Mouse (Mus musculus): ENCODE data around the gene Dnaja3. TPM values are rescaled to one million over a fixed set of nuclear protein-coding genes. Genes with fewer than 3 reads are reported as not detected.

Dnaja3 gene
- polyA plus RNA-seq, 1 experiment from 2014 or later = 62.6 TPM

- ATAC-seq (ENCODE audit: insufficient number of reproducible peaks, low FRiP score, low TSS enrichment, low read depth) = no peak
- WGBS = 83% methylated on average over 4 of the region's 4 CpGs
- Histone ChIP-seq H3K36me3 (peaks cover 40% of the 10 kb centered on the region), H3K27ac (replicated peaks) (peak overlapping the region; percentile 80; the same call in 1 of the 2 replicates), H3K9ac (no peak overlapping the region; the same call in 1 of the 2 replicates), H3K4me1 (peaks cover 92% of the 10 kb centered on the region), H3K4me3 (replicated peaks) (no peak overlapping the region), H3K4me2 (replicated peaks) (no peak overlapping the region), H3K27me3 (no peaks in the 10 kb centered on the region), H3K9me3 (replicated peaks) (no peaks in the 10 kb centered on the region)
Measured at GRCm38 (mm10) chr16:4645867-4646266, 6.1 kb downstream of the Dnaja3 start.

- Histone ChIP-seq H3K36me3 (peaks cover 43% of the 10 kb centered on the region), H3K9ac (no peak overlapping the region)
Measured at GRCm38 (mm10) chr16:4646831-4647230, 7.0 kb downstream of the Dnaja3 start.

GRCm38 (mm10) chr16:4647651-4648141 lies 7.9 kb downstream of the Dnaja3 start:
- Histone ChIP-seq H3K9me3 (replicated peaks) (no peaks in the 10 kb centered on the region), H3K9ac (peak overlapping the region; percentile 15; the same call in 1 of the 2 replicates), H3K27me3 (no peaks in the 10 kb centered on the region), H3K4me1 (peaks cover 93% of the 10 kb centered on the region), H3K27ac (replicated peaks) (peak overlapping the region; percentile 80), H3K4me3 (replicated peaks) (no peak overlapping the region), H3K4me2 (replicated peaks) (peak overlapping the region; percentile 15; the same call in 1 of the 2 replicates), H3K36me3 (peaks cover 43% of the 10 kb centered on the region)
- peak; percentile 20 for ATAC-seq (ENCODE audit: insufficient number of reproducible peaks, low FRiP score, low TSS enrichment, low read depth)
- 47% methylated on average over 13 of the region's 13 CpGs for WGBS

More at GRCm38 (mm10) chr16:4646831-4647230, 7.0 kb downstream of the Dnaja3 start:
- no peak for ATAC-seq (ENCODE audit: insufficient number of reproducible peaks, low FRiP score, low TSS enrichment, low read depth)
- Histone ChIP-seq H3K27ac (replicated peaks) (peak overlapping the region; percentile 80), H3K4me2 (replicated peaks) (no peak overlapping the region), H3K27me3 (no peaks in the 10 kb centered on the region), H3K9me3 (replicated peaks) (no peaks in the 10 kb centered on the region), H3K4me1 (peaks cover 93% of the 10 kb centered on the region), H3K4me3 (replicated peaks) (no peak overlapping the region)
- 54% methylated on average over 4 of the region's 4 CpGs for WGBS

GRCm38 (mm10) chr16:4648416-4649023 lies 8.7 kb downstream of the Dnaja3 start:
- Histone ChIP-seq H3K9me3 (replicated peaks) (no peaks in the 10 kb centered on the region), H3K4me2 (replicated peaks) (no peak overlapping the region), H3K27me3 (no peaks in the 10 kb centered on the region), H3K27ac (replicated peaks) (peak overlapping the region; percentile 80; the same call in 1 of the 2 replicates), H3K36me3 (peaks cover 43% of the 10 kb centered on the region), H3K4me3 (replicated peaks) (no peak overlapping the region), H3K4me1 (peaks cover 93% of the 10 kb centered on the region), H3K9ac (no peak overlapping the region)
- no peak for ATAC-seq (ENCODE audit: insufficient number of reproducible peaks, low FRiP score, low TSS enrichment, low read depth)
- 84% methylated on average over 28 of the region's 28 CpGs for WGBS

GRCm38 (mm10) chr16:4649211-4649610 lies 9.4 kb downstream of the Dnaja3 start:
- Histone ChIP-seq H3K4me3 (replicated peaks) (no peak overlapping the region), H3K9me3 (replicated peaks) (no peaks in the 10 kb centered on the region), H3K36me3 (peaks cover 46% of the 10 kb centered on the region), H3K9ac (no peak overlapping the region), H3K27ac (replicated peaks) (no peak overlapping the region), H3K4me2 (replicated peaks) (no peak overlapping the region), H3K4me1 (peaks cover 89% of the 10 kb centered on the region), H3K27me3 (no peaks in the 10 kb centered on the region)
- 80% methylated on average over 5 of the region's 5 CpGs for WGBS
- no peak for ATAC-seq (ENCODE audit: insufficient number of reproducible peaks, low FRiP score, low TSS enrichment, low read depth)

GRCm38 (mm10) chr16:4649692-4650091 lies 9.9 kb downstream of the Dnaja3 start:
- no peaks in the 10 kb centered on the region for H3K27me3 ChIP-seq
- peaks cover 48% of the 10 kb centered on the region for H3K36me3 ChIP-seq
- no peak overlapping the region for H3K4me3 ChIP-seq (replicated peaks)
- ATAC-seq (ENCODE audit: insufficient number of reproducible peaks, low FRiP score, low TSS enrichment, low read depth) = no peak
- no peak overlapping the region for H3K9ac ChIP-seq
- H3K4me2 ChIP-seq (replicated peaks) = no peak overlapping the region
- peak overlapping the region; percentile 44; the same call in 1 of the 2 replicates for H3K27ac ChIP-seq (replicated peaks)
- H3K9me3 ChIP-seq (replicated peaks) = no peaks in the 10 kb centered on the region
- WGBS = 89% methylated on average over 11 of the region's 11 CpGs
- peaks cover 89% of the 10 kb centered on the region for H3K4me1 ChIP-seq

- Histone ChIP-seq H3K4me1 (peaks cover 91% of the 10 kb centered on the region), H3K27ac (replicated peaks) (peak overlapping the region; percentile 44; the same call in 1 of the 2 replicates)
- ATAC-seq (ENCODE audit: insufficient number of reproducible peaks, low FRiP score, low TSS enrichment, low read depth) = no peak
Measured at GRCm38 (mm10) chr16:4650161-4650560, 10.4 kb downstream of the Dnaja3 start.

GRCm38 (mm10) chr16:4651081-4651480 lies 11.3 kb downstream of the Dnaja3 start:
- ATAC-seq (ENCODE audit: insufficient number of reproducible peaks, low FRiP score, low TSS enrichment, low read depth) = no peak
- H3K4me2 ChIP-seq (replicated peaks) = no peak overlapping the region
- H3K36me3 ChIP-seq = peaks cover 50% of the 10 kb centered on the region
- WGBS = 62% methylated on average over 1 of the region's 1 CpGs
- peaks cover 95% of the 10 kb centered on the region for H3K4me1 ChIP-seq
- H3K27me3 ChIP-seq = no peaks in the 10 kb centered on the region
- H3K9me3 ChIP-seq (replicated peaks) = no peaks in the 10 kb centered on the region
- no peak overlapping the region for H3K9ac ChIP-seq
- peak overlapping the region; percentile 87 for H3K27ac ChIP-seq (replicated peaks)
- no peak overlapping the region for H3K4me3 ChIP-seq (replicated peaks)

More at GRCm38 (mm10) chr16:4650161-4650560, 10.4 kb downstream of the Dnaja3 start:
- Histone ChIP-seq H3K4me2 (replicated peaks) (no peak overlapping the region), H3K9ac (no peak overlapping the region), H3K27me3 (no peaks in the 10 kb centered on the region), H3K36me3 (peaks cover 51% of the 10 kb centered on the region), H3K4me3 (replicated peaks) (no peak overlapping the region), H3K9me3 (replicated peaks) (no peaks in the 10 kb centered on the region)
- 80% methylated on average over 3 of the region's 3 CpGs for WGBS

- Histone ChIP-seq H3K4me3 (replicated peaks) (no peak overlapping the region), H3K27ac (replicated peaks) (peak overlapping the region; percentile 87), H3K36me3 (peaks cover 49% of the 10 kb centered on the region), H3K4me2 (replicated peaks) (peak overlapping the region; percentile 22; the same call in 1 of the 2 replicates), H3K27me3 (no peaks in the 10 kb centered on the region), H3K9me3 (replicated peaks) (no peaks in the 10 kb centered on the region), H3K9ac (no peak overlapping the region), H3K4me1 (peaks cover 95% of the 10 kb centered on the region)
- 32% methylated on average over 7 of the region's 7 CpGs for WGBS
- peak; percentile 87 for ATAC-seq (ENCODE audit: insufficient number of reproducible peaks, low FRiP score, low TSS enrichment, low read depth)
Measured at GRCm38 (mm10) chr16:4651624-4652023, 11.8 kb downstream of the Dnaja3 start.

- Histone ChIP-seq H3K27ac (replicated peaks) (peak overlapping the region; percentile 87), H3K9ac (no peak overlapping the region), H3K27me3 (no peaks in the 10 kb centered on the region), H3K4me2 (replicated peaks) (no peak overlapping the region), H3K4me1 (peaks cover 95% of the 10 kb centered on the region), H3K4me3 (replicated peaks) (no peak overlapping the region), H3K9me3 (replicated peaks) (no peaks in the 10 kb centered on the region), H3K36me3 (peaks cover 49% of the 10 kb centered on the region)
- ATAC-seq (ENCODE audit: insufficient number of reproducible peaks, low FRiP score, low TSS enrichment, low read depth) = peak; percentile 22
- 56% methylated on average over 4 of the region's 4 CpGs for WGBS
Measured at GRCm38 (mm10) chr16:4652707-4653416, 13.1 kb downstream of the Dnaja3 start.

GRCm38 (mm10) chr16:4654706-4655105 lies 14.9 kb downstream of the Dnaja3 start:
- Histone ChIP-seq H3K27ac (replicated peaks) (no peak overlapping the region), H3K27me3 (no peaks in the 10 kb centered on the region), H3K4me2 (replicated peaks) (no peak overlapping the region), H3K9ac (no peak overlapping the region), H3K4me1 (peaks cover 91% of the 10 kb centered on the region), H3K36me3 (peaks cover 31% of the 10 kb centered on the region), H3K4me3 (replicated peaks) (no peak overlapping the region), H3K9me3 (replicated peaks) (no peaks in the 10 kb centered on the region)
- no peak for ATAC-seq (ENCODE audit: insufficient number of reproducible peaks, low FRiP score, low TSS enrichment, low read depth)
- WGBS = 83% methylated on average over 10 of the region's 10 CpGs

All from embryonic facial prominence, embryonic 15.5 days (tissue).